Mouse (Mus musculus): Measurements from ENCODE around the gene Stim2.

Stim2 gene

DNA sequence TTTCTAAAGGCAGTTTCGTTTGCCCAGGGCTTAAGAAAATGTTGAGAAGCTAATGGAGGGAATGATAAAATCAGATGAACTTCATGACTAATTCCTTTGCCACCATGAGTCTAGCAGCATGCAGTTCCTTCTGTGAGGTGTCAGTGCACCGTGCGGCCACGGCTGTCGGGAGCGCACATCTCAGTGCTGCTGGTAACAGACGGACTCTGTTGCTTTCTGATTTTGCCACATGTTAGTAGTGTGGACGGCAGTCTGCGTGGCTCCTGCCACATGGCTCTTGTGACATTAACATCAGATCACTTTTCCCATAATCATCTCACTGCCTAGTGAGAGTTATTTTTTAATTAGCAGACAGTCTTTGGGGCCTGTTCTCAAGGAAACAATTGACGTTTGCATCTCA, 118.2 kb downstream of the Stim2 start:
- no peak for DNase-seq (ENCODE audit: low read depth, low spot score)

DNA sequence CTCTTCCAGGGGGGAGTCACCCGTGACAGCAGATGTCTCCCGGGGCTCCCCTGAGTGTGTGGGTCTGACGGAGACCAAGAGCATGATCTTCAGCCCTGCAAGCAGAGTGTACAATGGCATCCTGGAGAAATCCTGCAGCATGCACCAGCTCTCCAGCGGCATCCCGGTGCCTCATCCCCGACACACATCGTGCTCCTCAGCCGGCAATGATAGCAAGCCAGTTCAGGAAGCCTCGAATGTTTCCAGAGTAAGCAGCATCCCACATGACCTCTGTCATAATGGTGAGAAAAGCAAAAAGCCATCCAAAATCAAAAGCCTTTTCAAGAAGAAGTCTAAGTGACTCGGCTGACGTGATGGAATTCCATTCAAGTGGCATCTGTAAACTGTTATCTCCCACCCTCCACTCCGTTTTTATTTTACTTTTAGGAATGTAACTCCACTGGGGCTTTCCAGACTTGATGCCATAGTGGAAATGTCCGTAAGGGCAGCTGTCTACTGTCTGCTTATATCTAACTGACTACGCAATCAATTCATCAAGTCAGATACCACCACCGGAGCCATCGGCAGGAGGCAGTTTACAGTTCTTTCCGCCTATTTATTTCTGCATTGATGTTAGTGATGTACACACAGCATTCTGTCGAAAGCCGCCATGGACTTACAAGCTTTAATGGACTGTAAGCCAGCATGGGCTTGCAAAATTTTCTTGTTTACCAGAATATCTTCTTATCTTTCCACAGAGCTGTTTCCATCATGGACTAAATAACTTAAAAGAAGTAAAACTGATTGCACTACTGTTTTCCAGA, 120.3 kb downstream of the Stim2 start:
- DNase-seq (ENCODE audit: low read depth, low spot score): no peak

DNA sequence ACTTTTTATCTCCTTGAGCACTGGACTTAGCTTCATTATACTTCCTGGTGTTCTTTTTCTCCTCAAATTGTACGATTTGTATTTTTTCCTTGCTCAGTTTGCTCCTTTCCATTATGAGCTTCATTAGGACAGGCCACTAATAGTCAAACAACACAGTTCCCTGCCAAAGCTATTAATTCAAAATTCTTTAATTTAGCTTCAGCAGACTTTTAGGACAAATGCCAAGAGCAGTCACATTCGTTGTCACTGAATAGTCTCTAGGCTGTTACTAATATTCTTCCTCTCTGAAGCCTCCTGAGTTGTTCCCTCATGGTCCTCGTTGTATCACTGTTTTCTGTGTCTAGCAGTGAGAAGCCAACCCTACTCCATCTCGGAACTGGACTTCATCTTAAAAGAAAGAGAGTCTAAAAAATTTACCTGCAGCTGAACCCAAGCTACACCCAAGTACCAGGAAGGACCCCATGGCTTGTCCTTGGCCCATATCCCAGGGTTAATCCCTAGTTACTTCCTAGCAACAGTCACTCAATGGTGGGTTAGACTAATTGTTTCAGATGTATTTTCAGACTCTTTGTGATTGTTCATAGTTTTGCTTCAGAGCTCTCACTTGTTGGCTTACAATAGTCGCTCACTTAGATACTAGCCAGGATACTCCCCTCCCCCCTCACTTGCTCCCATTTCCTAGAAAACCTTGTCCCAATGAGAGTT, 149.9 kb downstream of the Stim2 start:
- no peak for DNase-seq (ENCODE audit: low read depth, low spot score)

DNA sequence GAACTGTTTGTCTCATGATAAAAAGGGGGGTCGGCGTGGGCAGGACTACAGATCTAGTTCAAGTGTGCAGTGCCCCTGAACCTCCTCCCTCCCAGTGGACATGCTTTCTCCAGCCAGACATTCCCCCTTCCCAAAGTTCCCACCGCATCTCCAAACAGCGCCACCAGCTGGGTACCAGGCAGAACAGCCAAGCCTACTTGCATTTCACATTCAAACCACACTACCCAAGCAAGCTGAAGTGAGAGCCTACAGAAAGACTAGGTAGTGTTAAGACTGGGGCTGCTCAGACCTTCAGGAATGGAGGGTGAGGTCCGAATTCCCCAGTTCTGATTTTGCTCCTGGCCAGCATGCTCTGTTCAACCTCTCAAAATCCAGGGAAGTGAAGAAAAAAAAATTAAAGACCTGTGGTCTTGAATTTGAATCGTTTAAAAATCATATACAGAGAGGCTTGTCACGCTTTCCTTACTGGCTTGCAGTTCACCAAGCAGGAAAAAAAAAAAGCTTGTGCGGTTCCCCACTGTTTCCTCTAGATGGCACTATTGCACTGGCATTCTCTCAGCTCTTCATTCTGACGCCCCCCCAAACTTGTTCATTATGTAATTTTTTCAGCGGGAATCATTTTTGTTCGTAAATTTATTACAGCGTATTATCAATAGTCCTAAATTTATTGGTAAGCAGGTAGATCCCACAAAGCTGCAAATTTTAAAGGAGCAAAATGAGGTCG, 156.4 kb downstream of the Stim2 start:
- DNase-seq (ENCODE audit: low read depth, low spot score): peak; percentile 58

DNA sequence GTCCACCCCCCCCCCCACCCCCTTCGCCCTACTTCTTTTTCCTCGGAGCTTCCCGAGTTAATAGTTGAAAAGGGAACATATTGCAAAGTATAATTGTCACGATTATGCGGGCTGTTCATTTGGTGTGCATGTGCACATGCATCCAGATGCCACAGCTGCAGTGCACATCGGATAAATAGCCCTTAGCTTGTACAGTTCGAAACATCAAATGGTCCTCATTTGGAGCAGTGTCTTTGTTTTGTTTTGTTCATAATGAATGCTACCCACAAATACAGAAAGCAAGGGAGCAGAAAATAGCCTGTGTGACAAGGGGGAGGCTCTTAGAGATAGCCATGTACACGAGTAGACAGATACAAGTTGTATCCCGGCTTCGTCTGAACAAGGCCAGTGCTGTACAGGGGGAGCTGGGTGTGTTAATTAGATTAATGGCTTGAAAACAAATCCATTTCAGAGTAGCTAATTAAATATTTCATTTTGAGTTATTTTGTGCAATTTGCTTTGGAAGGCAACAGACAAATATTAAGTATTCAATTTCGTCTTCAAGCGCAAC, 157.0 kb downstream of the Stim2 start:
- no peak for DNase-seq (ENCODE audit: low read depth, low spot score)

DNA sequence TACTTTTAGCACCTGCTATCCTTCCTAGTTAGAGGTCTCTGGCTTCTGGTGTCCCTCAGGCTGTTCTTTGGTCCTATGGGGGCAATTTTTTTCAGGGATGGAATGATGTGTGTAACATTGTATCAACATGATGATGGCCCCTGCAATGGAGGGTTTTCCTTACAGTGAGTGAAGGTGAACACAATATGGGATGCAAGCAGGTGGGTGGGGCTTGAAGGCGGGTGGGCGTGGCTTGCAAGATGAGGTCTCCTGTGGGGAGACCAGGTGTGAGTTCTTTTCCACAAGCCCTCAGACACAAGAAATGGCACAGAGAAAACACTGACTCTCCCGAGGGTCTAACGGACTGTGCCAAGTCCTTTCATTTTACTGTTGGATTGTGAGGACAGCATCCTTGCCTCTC, 157.6 kb downstream of the Stim2 start:
- no peak for DNase-seq (ENCODE audit: low read depth, low spot score)

DNA sequence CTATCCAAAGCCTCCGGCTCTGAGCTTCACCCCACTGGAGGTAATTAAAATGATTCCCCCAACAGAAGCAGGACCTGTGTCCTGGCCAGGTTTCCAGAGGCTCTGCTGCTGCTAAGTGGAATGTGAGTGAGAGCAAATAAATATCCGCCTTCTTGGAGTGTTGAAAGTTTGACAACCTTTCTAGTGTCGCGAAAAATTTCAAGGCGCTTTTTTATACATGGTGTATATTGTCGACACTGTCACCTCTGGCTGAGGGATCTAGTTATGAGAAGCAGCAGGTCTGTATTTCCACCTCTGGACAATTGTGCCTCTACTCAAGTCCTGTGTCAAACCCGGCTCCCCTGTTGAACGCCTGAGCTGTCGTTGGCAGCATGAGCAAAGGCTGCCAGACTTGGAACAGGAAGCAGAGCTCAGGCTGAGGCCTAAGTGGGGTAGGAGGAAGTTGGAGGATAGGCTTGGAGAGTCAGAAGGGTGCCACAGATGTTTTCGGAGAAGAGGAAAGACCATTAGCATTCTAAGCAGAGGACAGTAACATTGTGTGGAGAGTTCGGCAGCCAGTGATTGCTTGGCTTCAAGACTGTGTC, 158.7 kb downstream of the Stim2 start:
- no peak for DNase-seq (ENCODE audit: low read depth, low spot score)

DNA sequence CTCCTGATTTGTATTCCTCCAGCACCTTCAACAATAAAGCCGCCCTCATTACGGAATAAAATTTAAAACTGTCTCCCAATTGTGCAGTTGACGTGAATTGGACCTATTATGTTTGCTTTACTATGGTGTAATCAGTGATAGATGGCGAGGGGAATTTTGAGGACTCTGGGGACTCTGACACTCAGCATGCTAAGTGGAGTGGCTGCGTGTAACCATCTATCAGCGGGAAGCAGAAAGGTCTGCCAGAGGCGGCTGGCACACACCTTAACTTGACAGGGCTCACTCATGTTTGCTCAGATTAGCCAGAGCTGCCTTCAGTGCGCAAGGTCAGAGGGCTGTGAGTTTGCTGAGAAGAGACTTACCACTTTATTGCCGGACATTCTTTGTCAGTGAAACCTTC, 159.9 kb downstream of the Stim2 start:
- DNase-seq (ENCODE audit: low read depth, low spot score): no peak

DNA sequence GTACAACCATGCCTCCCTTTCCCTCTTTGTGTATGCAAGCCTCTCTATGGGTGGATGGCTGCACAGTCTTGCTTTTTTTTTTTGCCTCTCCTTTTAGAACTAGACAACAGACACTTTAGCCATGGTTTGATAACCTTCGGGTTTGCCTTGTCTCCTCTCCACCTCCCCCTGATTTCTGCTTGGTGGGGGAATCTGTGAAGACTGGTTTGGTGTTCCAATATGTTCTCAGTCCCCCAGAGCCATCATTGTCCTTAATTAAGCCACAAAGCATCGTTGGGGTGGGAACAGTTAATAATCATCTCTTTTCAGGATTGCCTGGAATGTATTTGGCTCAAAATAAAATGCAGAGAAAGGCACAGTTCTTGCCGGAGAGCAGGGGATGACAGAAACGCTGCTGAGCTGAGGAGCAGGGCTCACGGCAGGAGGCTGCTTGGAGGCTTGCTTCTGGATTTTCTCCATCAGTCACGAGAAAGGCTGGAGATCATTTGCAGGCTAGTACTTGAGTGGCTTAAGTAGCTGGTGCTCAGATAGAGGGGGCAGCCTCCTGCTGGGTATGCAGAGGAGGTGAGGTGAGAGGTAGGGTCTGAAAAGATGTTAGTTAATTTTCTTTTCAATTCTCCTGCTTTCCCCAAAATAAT, 161.0 kb downstream of the Stim2 start:
- DNase-seq (ENCODE audit: low read depth, low spot score): no peak

DNA sequence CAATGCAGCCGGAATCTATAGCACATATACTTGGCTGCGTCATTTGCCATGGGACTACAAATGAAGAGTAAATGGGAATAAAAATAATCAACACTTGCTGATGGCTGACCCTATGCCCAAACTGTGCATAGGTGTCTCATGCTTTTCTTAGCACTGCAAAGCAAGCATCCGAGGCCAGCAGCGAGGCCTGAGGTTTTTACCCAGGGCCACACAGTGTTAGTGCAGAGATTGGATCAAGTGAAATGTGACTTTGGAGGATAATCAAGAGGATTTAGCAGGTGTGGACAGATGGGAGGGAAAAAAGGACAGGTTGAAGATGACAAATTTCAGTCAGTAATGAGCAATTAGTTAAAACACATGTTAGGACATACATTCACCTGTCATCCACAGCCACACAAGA, 162.3 kb downstream of the Stim2 start:
- DNase-seq (ENCODE audit: low read depth, low spot score): no peak

DNA sequence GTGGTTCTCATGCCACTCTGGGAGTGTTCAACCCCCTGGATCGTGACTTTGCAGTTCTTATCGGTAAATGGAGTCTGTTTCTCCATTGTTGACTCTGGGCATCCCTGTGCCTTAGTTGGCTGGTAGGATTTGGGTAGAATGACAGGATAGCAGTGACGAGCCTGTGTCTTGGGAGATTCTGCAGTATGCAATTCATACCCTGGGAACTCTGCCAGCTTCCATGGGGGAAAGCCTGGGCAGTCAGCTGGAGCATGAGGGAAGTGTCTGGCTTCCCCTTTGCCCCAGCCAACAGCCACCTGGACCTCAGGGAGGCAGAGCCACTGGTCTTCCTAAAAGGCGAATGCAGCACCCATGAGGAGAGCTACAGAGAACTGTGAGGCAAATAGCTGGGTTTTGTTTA, 165.6 kb downstream of the Stim2 start:
- DNase-seq (ENCODE audit: low read depth, low spot score): no peak
